Mouse (Mus musculus) left cerebral cortex, postnatal 4 days (tissue): ENCODE results near the gene Nkx6-1. TPM values are rescaled to one million over a fixed set of nuclear protein-coding genes. Genes with fewer than 3 reads are reported as not detected.

ENCODE experiments used
- DNase-seq: peaks from one replicate; pipeline ENCODE4 v3.0.0-alpha.2; 2022
- intact Hi-C: fragments of 180-260 bp; cut with DNase I; formaldehyde crosslinking; loops from one replicate; pipeline ENCODE4 v1.15.1; 2025
- total RNA-seq, 2 experiments: library from RNA; stranded (reverse); gene quantifications; 2 replicates each; pipeline ENCODE4 v1.2.3; 2021

The Nkx6-1 gene
- total RNA-seq = under 1 TPM; 0.28 to 0.30 TPM

DNA sequence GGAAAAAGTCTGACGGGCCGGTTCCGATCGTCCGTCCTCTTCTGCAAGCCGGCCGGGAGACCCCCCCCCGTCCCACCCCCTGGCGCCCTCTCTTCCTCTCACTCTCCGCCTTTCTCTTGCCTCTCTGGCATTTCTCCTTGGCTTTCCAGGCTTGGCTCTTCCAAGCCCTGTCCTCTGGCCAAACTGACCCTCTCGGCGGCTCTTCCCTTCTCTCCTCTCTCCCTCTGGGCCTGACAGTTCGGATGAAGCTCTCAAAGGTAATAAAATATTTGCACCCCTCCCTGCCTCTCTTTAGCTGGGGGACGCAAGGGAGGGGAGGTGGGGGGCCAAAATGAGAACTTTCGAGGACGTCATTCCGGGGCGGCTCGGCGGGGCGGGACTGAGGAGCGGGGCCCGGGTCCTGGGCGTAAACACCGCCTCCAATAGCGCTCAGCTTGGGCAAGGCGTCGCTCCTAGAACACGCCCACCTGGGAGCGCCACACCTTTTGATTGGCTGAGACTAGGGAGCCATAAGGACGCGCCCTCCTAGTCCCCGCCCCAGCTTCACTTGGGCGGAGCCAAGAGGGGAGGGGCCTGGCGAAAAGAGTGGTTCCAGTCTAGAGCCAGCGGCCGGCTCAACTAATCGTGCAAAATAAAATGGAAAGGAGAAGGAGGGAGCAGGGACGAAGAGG lies at the start of gene Nkx6-1:
Gene Nkx6-1, minus strand, starts transcription at position 52 of the 671 bp plus-strand sequence.
- intact Hi-C loops = loop anchor here (5.0 to 10.0 kb wide), 2 partner anchors 300 to 643 kb away; no protein-coding TSS in a partner anchor
- peak; percentile 73 for DNase-seq

DNA sequence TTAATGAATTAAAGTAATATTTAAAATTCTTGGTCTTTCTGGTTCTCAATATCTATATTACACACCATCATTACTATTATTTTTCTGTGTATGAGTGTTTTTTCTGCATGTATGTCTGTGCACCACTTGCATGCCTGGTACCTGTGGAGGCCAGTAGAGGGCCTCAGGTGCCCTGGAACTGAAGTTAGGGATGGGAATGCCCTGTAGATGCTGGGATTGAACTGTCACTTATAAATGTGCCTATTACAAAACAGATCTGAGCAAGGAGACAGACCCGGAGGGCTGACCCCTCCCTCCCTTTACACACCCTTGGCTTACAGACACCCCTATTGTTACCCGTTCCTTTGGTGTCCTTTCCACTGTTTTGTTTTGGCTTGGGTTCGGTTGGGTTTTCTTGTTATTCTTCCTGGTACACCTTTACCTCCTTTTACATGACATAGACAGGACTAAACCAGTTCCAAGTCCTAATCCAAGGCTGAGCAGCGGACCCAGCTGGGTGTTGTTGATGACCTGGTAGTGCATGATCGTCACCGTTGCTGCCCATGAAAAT lies 48.3 kb upstream of the Nkx6-1 start:
- intact Hi-C loops = no loop called here
- DNase-seq = no peak

DNA sequence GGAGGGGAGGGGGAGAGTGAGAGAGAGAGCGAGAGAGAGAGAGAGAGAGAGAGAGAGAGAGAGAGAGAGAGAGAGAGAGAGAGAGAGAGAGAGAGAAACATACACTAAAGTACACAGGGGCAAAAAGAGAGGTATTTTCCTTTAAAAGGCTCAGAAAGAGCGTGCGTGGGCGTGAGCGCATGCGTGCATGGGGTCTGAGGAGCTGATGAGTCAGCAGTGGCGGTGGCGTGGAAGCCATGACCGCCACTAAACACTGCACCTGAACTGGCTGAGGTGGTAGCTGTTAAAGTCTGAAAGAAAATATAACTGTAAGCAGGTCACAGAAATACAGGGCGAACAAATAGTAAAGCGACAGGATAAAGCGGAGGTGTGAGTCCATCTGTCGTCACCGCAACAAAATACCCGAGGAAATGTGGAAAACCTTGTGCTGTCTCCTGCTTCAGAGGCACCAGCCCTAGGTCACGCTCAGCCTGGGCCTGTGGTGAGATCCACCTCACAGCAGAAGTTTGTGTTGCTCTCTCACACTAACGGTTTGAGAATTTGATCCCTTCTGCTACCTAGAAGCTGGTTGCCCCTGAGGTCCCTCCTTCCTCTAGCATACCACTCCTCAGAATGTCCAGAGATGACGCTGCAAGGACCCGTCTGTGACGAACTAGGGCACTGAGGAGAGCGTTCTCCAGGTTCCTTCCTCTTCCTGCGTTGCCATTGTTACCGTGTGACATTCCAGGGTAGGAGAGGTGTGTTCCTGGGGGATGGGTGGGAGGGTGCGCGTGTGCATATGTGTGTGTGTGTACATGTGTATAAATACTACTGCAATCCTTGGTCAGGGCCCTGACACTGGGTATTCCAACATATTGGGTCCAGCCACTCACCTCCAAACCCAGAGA lies 38.8 kb upstream of the Nkx6-1 start:
- DNase-seq = no peak
- intact Hi-C loops = no loop called here

DNA sequence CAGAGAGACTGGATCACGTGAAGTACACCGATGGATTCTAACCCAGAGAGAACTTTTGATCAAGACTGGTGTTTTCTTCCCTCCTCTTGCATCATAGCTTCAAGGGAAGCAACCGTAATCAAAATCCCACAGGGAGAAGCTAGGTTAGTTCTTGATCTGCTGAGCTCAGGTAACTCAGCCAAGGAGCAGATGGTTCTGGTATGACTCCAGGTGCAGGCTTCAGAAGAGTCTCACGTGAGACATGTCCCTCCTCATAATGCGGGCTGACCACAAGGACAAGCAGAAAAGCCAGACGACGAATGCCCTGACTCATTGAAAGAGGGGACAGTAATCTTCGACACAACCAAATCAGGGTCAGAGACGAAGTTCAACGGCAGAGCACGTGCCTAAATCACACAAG lies 37.8 kb upstream of the Nkx6-1 start:
- no peak for DNase-seq
- intact Hi-C loops = no loop called here

GRCm38 (mm10) chr5:101700607-101701006 lies 35.8 kb upstream of the Nkx6-1 start:
- intact Hi-C loops = no loop called here
- no peak for DNase-seq

DNA sequence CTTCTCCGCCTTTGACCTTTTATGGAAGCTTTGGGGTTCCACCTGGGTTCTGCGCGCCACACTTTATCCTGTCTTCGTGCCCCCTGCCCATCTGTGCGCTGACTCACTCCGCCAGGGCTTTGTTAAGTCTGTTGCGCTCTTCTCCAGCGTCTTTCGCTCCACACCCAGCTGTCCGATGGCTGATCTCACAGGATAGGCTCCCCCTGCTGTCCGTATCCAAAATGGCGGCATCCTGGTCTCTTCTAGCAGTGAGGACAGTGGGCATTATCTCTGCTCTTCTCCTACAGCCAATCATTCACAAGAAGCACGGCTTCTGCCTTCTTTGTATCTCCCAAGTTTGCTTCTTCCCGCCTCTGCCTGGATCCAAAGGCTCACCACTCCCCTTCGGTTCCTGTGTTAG lies 23.8 kb upstream of the Nkx6-1 start:
- peak; percentile 50 for DNase-seq
- intact Hi-C loops = no loop called here

- intact Hi-C loops = no loop called here
- DNase-seq = no peak
Measured at GRCm38 (mm10) chr5:101683340-101683739, 18.5 kb upstream of the Nkx6-1 start.

GRCm38 (mm10) chr5:101680338-101680737 lies 15.5 kb upstream of the Nkx6-1 start:
- intact Hi-C loops = no loop called here

GRCm38 (mm10) chr5:101669381-101669780 lies 4.6 kb upstream of the Nkx6-1 start:
- DNase-seq = no peak
- intact Hi-C loops = loop anchor here (2.0 to 10.0 kb wide), 3 partner anchors 305 to 753 kb away; no protein-coding TSS in a partner anchor

More at GRCm38 (mm10) chr5:101680338-101680737, 15.5 kb upstream of the Nkx6-1 start:
- DNase-seq = no peak

DNA sequence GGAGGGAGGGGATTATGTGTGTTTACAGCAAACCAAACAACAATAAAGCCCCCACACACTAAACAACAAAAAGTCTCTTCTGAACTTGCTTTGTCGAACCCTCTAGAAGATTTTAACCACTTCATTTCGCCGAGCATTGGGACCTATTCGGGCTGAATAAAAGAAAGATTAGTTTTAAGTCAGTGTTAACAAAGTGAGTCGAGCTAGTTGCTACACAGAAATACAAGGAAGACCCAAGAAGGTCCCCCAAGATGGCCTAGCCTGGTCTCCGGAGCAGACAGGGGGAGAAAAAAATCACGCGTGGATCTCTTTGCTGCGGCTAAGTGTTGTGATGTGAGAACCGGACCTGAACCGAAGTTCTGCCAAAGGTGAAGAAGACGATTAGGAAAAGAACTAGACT lies 3.7 kb upstream of the Nkx6-1 start:
- intact Hi-C loops = loop anchor here (2.0 to 10.0 kb wide), 3 partner anchors 304 to 752 kb away; no protein-coding TSS in a partner anchor
- no peak for DNase-seq

DNA sequence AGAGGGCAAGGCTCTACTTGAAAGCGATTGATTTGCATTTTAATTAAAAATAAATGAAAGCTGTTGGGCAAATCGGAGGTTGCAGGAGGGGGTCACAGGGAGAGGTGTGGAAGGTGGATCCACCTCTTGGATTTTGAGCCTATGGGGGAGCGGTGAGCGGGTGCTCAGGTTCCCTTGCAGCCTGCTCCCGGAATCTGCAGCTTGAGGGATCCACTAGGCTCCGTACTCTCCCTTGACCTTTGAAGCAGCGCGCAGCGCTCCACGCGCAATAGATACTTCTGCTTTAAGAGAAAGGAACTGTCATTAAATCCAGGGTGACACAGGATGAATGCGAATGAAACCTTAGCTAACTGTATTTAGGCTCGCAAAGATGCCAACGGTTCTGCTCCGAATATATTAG lies 3.2 kb upstream of the Nkx6-1 start:
- intact Hi-C loops = loop anchor here (2.0 to 10.0 kb wide), 3 partner anchors 303 to 751 kb away; no protein-coding TSS in a partner anchor
- DNase-seq = no peak

- DNase-seq = no peak
- intact Hi-C loops = loop anchor here (5.0 to 10.0 kb wide), 2 partner anchors 303 to 645 kb away; no protein-coding TSS in a partner anchor
Measured at GRCm38 (mm10) chr5:101667263-101667990, 2.6 kb upstream of the Nkx6-1 start.

DNA sequence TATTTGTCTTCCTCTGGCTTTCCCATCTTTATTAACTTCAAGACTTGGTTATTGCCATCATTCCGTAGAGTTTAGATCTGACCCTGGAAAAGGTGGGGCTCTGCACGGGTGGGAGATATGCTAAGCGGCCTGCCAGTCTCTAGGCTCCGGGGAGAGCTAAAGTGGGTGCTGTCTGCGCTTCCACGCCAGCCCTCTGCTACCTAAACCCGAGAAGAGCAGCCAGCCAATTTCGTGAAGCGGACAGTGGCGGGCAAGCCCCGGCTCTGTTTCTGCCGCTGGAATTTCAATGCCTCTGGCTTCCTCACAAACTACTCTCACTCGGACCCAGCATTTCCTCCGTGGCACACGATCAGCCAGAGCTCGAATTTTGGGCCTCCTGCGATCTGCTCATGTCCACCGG lies 1.9 kb upstream of the Nkx6-1 start:
- intact Hi-C loops = loop anchor here (5.0 to 10.0 kb wide), 2 partner anchors 302 to 644 kb away; no protein-coding TSS in a partner anchor
- no peak for DNase-seq

DNA sequence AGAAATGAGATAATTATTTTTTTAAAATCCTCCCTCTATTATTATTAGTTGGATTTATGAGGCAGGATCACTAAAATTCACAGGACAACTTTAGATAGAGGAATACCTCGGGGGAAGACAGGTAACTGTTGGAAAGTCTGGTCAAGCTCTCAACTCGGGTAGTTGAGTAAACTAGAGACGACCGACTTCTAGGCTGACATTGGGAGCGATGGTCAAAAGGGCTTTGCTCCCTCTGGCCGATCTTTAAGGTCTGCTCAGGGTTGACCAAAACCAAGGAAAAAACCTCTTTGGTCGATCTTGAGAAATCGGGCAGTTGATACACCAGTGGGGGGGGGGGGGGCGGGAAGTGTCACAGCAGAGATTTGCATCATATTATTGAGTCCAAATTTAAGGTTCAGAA lies 1.3 kb upstream of the Nkx6-1 start:
- no peak for DNase-seq
- intact Hi-C loops = loop anchor here (5.0 to 10.0 kb wide), 2 partner anchors 301 to 644 kb away; no protein-coding TSS in a partner anchor

DNA sequence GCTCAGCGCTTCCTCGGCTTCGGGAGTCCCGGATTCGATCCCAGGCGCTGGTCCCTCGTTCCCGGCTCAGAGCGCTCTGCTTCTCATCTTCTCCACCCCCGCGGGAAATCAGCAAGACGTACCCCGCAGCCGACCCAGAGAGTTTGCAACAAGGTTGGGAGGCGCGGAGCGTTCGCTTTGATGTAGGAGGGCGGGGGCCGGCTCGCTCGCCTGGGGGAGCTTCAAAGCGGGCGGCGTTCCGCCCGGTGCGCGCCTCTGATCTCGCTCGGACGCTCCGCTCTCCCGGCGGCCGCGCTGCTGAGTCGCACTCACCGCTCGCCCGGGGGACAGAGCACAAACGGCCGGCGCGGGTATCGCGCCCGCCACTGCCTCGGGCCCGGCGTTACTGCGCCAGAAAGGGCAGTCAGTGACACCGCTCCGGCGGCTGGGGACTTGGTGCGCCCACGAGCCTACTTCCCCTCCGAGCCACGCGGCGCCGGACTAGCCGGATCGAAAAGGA lies 324 bp downstream of the Nkx6-1 start:
- intact Hi-C loops = loop anchor here (10.0 kb wide), 1 partner anchor 300 kb away; no protein-coding TSS in a partner anchor
- no peak for DNase-seq

DNA sequence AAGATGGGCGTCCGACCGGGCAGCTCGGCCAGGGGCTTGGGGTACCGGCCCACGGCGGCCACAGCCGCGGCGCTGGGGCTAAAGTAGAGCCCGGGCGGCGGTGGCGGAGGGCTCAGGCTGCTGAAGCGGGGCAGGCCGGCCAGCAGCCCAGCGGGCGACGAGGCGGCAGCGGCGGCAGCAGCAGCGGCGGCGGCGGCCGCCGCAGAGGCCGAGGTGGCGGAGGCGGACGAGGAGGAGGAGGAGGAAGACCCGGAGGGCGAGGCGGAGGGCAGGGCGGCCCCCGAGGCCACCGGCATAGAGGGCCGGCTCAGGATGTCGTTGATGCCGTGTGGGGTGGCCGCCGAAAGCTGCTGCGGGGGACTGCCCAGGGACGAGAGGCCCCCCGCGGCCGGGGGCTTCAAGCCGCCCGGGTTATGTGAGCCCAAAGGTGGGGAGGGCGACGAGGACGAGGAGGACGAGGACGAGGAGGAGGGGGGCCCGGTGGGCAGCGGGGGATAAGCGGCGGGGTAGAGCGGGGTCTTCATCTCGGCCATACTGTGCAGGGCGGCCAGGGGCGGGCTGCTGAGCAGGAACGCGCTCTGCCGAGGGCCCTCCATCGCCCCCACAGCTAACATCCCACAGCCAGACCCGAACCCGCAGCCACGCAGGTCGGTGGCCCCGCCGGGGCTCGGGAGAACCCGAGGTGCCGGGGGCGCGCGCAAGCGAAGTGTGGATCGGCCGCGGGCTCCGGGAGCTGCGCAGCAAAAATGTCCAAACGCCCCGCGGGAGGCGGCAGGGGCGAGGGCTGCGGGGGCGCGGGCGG lies 974 bp downstream of the Nkx6-1 start:
- intact Hi-C loops = loop anchor here (10.0 kb wide), 1 partner anchor 299 kb away; no protein-coding TSS in a partner anchor
- DNase-seq = no peak

DNA sequence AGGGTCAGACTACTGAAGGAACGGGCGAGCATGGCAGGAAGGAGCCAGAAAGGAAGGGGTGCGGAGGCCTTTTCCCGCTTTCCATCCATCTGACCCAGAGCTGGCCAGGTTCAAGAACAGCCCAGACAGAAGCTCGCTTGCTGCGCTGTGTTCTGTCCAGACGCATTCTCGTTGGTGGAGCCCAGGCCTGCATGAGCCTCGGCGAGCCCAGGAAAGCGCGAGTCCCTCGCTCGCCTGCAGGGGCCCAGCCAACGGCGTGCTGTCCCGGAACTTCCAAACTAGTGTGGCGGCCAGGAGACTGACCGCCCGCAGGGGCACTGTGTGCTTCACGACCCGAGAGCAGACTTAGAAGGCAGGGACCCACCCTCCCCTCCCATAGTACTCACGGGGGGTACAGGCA lies 1.6 kb downstream of the Nkx6-1 start:
- intact Hi-C loops = loop anchor here (10.0 kb wide), 1 partner anchor 298 kb away; no protein-coding TSS in a partner anchor
- no peak for DNase-seq

DNA sequence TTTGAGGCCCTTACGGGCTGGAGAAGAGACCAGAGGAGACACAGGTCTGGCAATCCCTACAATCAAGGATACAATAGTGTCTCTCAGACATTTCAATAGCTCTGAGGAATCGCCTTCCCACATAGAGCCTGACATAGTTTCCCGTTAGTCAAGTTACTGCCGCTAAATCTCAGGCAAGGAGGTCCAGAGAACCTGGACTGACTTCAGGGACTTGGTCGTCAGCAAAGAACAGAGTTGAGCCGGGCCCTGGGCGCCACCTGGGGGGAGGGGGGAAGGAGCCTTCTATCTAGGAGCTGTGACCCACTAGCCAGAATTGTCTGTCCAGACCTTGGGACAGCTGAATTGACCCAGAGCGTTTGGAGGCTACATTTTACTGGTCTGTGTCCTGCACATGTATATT lies 2.3 kb downstream of the Nkx6-1 start:
- no peak for DNase-seq
- intact Hi-C loops = loop anchor here (10.0 kb wide), 1 partner anchor 298 kb away; no protein-coding TSS in a partner anchor
